Mouse (Mus musculus) gastrocnemius, adult 8-10 months (tissue): ENCODE measurements around the gene B3gnt2. TPM values are rescaled to one million over a fixed set of nuclear protein-coding genes. Genes with fewer than 3 reads are reported as not detected.

ENCODE experiments used
- DNase-seq, 2 experiments: peaks; one replicate each; pipeline ENCODE4 v3.0.0; 2022; ENCODE audit warnings: low spot score in 2 of 2
- total RNA-seq, 4 experiments: library from RNA; stranded (reverse); gene quantifications; 2 replicates each; pipeline ENCODE4 v1.2.4; 2022

The B3gnt2 gene
- total RNA-seq, 4 experiments from 2014 or later, result 1.0 to 1.7 (median 1.2) TPM

DNA sequence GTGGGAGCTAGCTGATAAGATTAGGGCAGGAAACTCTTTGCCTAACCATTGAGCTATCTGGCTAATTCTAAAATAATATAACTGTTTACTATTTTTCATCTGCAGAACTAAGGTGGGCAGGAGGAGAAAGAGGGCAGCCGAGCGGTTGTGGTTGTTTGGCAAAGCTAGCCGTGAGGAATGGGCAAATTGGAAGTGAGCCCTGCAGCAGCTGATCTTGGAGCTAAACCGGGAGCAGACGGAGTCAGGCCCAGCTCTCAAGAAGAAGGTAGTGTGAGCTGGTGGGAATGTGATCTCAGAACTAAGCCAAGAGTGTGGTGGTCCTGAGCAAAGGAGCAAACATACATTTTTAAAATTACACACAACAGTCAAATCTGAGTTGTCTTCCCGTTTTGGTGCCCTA lies 126.8 kb downstream of the B3gnt2 start:
- no peak for DNase-seq

DNA sequence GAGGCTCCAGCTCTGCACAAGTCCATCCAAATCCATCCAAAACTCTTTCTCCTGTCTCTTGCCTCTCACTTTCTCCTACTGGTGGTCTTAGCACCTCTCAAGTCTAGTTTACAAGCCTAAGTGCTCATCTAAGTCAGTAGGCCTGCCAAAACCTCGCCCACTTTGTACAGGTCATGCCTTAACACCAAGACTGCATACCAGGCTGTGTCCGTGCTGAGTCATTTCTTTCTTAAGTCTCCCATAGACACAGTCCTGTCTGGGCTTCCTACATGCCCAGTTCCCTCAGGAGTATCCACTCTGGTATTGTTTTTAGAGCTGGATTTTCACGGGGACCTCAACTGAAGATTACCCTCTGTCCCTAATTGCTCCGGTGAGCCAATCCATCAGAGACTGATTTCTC lies 127.9 kb downstream of the B3gnt2 start:
- no peak for DNase-seq

DNA sequence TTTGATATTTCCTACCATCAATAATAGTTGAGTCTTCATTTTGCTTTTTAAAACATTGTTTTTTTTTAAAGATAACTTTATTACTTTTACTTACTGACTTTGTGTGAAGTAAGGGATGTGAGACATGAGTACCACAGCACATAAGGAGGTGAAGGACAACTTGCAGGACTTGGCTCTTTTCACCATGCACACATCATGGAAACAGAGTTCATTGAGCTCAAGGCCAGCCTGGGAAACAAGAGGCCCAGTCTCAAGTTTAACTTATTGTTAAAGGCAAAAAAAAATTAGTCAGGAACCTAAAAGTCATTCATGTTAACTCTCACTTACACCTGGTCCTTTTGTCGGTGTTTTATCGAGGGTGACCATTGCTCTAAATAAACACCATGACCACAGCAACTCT lies 137.7 kb downstream of the B3gnt2 start:
- DNase-seq, result no peak

DNA sequence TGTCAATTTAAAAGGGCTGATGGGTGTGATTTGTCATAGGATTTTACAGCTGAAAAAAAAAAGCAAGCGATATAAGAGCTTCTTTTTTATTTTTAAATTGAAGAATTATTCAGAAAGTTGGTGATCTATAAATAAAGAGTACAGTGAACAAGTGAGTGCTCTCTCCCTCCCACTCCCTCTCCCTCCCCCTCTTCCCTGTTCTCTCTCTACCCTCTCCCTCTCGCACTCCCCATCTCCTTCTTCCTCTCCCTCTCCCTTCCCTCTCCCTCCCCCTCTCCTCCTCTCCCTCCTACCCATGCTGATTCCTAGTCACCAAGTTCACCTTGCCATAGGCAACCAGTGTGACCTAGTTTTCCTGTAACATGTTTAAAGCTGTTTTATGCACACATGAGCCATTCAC lies 140.7 kb downstream of the B3gnt2 start:
- DNase-seq, result no peak

DNA sequence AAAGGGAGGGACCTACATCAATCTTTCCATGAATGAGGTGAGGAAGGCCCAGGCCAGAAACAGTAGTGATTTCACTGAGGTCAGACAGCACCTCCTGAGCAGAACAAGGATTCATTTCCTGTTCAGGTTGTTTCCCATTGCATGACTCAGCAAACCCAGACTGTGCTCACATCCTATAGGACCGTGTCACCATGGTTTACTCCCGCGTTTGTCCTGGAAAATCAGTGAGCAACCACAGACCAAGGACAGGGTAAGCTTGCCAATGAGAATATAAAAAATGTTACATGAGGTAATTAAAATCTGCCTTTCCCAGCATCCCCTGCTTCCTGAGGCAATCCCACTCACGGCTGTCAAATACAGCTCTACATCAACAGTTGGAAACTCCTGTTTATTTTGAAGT lies 141.2 kb downstream of the B3gnt2 start:
- DNase-seq, result no peak

DNA sequence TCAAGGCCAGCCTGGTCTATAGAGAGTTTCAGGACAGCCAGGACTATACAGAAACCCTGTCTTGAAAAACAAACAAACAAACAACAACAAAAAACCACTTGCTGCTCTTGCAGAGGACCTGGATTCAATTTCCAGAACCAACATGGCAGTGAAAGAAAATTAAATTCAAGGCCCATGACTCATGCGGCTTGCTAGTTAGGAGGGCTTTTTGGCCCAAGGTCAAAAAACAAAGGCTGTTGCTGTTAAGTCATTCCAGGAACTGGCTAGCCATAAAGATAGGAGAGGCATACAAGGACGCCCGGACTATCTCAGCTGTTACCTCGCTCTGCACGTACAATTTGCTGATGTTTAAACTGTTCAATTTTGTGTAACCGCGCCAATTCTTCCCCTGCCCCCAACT lies 142.7 kb downstream of the B3gnt2 start:
- no peak for DNase-seq

DNA sequence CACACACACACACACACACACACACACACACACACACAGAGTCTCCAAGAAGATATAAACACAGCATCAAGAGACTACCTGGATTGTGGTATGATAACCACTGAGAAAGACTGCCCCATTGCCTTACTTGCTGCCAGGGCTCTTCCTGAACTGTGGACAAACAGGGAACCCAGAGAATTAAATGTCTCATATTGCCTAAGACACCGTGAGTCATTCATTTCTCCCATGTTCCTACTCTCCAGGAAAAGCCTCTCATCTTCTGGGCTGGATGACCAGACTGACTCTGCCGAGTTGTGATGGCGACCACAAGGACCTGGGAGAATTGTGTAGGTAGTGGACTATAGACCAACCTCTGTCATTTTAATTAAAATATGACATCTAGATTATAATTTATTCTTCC lies 149.4 kb downstream of the B3gnt2 start:
- no peak for DNase-seq

DNA sequence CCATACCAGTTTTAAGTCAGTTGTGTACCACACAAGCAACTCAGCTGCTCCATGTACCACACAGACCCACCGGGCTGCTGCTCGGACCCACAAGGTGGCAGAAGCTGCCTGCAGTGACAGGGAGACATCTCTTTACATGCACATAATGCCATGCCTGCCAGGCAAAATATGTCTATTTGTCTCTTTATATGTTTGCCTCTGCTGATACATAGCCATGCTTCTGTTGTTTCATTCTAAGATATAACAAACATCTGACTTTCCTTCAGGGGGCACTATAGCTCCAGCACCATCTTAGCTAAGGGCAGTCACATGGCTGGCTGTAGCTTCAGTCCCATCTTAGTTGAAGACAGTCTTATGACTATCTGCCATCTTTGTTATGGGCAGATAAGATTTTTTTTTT lies 150.2 kb downstream of the B3gnt2 start:
- DNase-seq, result no peak

Other genes starting within 250 kb of the B3gnt2 start
- 10 to 100 TPM; 19.3 to 26.7 (median 21.7) TPM for gene Zrsr1, start 111.0 kb upstream of the B3gnt2 start, total RNA-seq
- gene Gm28048, start 121.1 kb upstream of the B3gnt2 start, total RNA-seq, result 1 to 10 TPM in 3 of 4 experiments, under 1 TPM in 1; 0.92 to 2.0 (median 1.4) TPM
- 100 to 1,000 TPM in 2 of 4 experiments, 10 to 100 TPM in 2; 90.9 to 112 (median 101) TPM for gene Commd1, start 121.4 kb upstream of the B3gnt2 start, total RNA-seq
- gene Cct4, start 129.6 kb upstream of the B3gnt2 start, total RNA-seq, result 100 to 1,000 TPM in 1 of 4 experiments, 10 to 100 TPM in 3; 81.4 to 104 (median 87.7) TPM
- gene Fam161a, start 146.6 kb upstream of the B3gnt2 start, total RNA-seq, result 1 to 10 TPM; 2.6 to 3.4 (median 3.1) TPM